Mouse (Mus musculus): ENCODE measurements around the gene Gm10944. TPM values are rescaled to one million over a fixed set of nuclear protein-coding genes. Genes with fewer than 3 reads are reported as not detected.

The Gm10944 gene
- not detected in 2 replicates for polyA plus RNA-seq (2015; fragmentation: Nextera tagmentation; extraction: Ambion mirVana)

DNA sequence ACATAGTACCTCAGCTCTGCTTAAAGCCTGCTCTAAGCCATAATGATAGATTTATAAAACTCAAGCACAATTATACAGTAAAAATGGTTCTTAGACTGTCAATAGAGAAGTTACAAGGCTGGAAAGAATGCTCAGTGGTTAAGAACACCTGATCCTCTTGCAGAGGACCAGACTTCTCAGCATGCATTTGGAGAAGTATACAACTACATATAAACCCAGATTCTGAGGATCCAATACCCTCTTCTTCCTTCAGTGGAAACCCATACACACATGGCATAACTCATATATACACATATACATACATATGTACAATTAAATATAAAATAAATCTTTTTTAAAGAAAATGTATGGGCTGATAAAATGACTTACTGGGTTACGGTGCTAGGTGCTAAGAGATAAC is at the start of gene Gm10944:
Gm10944 (plus strand) TSS at position 301 of the 400 bp plus-strand sequence.

Other genes with a start within 250 kb of the Gm10944 start
- 0.12 and 0.34 TPM in 2 replicates for gene Adgb, start 209.0 kb upstream of the Gm10944 start, polyA plus RNA-seq (2015; fragmentation: Nextera tagmentation; extraction: Ambion mirVana)
- gene Rab32, start 123.1 kb upstream of the Gm10944 start, polyA plus RNA-seq (2015; fragmentation: Nextera tagmentation; extraction: Ambion mirVana): 20.4 and 28.2 TPM in 2 replicates